Mouse (Mus musculus) stomach, postnatal 0 days (tissue): ENCODE results near the gene Gli1. TPM values are rescaled to one million over a fixed set of nuclear protein-coding genes. Genes with fewer than 3 reads are reported as not detected.

Source experiments
- ATAC-seq: fragments of 200-750 bp; cut with Nextera tagmentation; 2 replicates; pipeline ENCODE4 v1.8.0; 2017; ENCODE audit not compliant: low FRiP score, low TSS enrichment
- DNase-seq: peaks from one replicate; pipeline ENCODE4 v3.0.0-alpha.2; 2016; ENCODE audit warnings: low spot score
- H3K27ac ChIP-seq: fragments of 300-500 bp; sonication (generic); replicated peaks from 2 replicates; pipeline ENCODE4 v1.5.1; 2014; ENCODE audit warnings: mild to moderate bottlenecking, control low read depth
- H3K27me3 ChIP-seq: fragments of 300-500 bp; sonication (generic); 2 replicates; pipeline ENCODE4 v1.6.1; 2014; ENCODE audit warnings: low read length; ENCODE audit not compliant: control insufficient read depth, insufficient read depth
- H3K36me3 ChIP-seq: fragments of 300-500 bp; sonication (generic); 2 replicates; pipeline ENCODE4 v1.6.1; 2014; ENCODE audit warnings: low read length, mixed read lengths; ENCODE audit not compliant: control insufficient read depth, insufficient read depth
- H3K4me1 ChIP-seq: fragments of 300-500 bp; sonication (generic); replicated peaks from 2 replicates; pipeline ENCODE4 v1.6.1; 2014; ENCODE audit warnings: antibody characterized with exemption; ENCODE audit not compliant: control insufficient read depth, insufficient read depth
- H3K4me2 ChIP-seq: fragments of 300-500 bp; sonication (generic); replicated peaks from 2 replicates; pipeline ENCODE4 v1.6.1; 2014; ENCODE audit warnings: low read depth, mild to moderate bottlenecking, control low read depth, moderate library complexity
- H3K4me3 ChIP-seq: fragments of 300-500 bp; sonication (generic); 2 replicates; pipeline ENCODE4 v1.5.1; 2014; ENCODE audit warnings: low read depth, low read length, control low read depth
- H3K9ac ChIP-seq: fragments of 300-500 bp; sonication (generic); 2 replicates; pipeline ENCODE4 v1.6.1; 2014; ENCODE audit warnings: mild to moderate bottlenecking, low read length, control low read depth, mixed read lengths
- H3K9me3 ChIP-seq: fragments of 300-500 bp; sonication (generic); 2 replicates; pipeline ENCODE4 v1.6.1; 2016; ENCODE audit warnings: low read length; ENCODE audit not compliant: control insufficient read depth
- CTCF ChIP-seq: IDR thresholded peaks from 2 replicates; pipeline ENCODE4 v1.5.1; 2016; ENCODE audit warnings: antibody characterized with exemption, low read depth, mild to moderate bottlenecking, moderate library complexity
- EP300 ChIP-seq: optimal IDR thresholded peaks from 2 replicates; pipeline ENCODE3; 2016; ENCODE audit warnings: antibody characterized with exemption
- WGBS: fragments of 180-500 bp; shearing (Covaris S2); extraction: QIAGEN DNeasy Blood & Tissue Kit; methylation state at CpG from one replicate; pipeline ENCODE4 v1.1.7; 2014; 5-methylcytosine and 5-hydroxymethylcytosine counted together
- polyA plus RNA-seq: library from polyadenylated mRNA; unstranded; fragments of >200 nt; fragmentation: Nextera tagmentation; extraction: Ambion mirVana; gene quantifications from 2 replicates; pipeline ENCODE4 v1.2.1, GENCODE M21; 2015

The Gli1 gene
- polyA plus RNA-seq, 1 experiment from 2014 or later = 2.3 TPM

GRCm38 (mm10) chr10:127281316-127281715, 60.5 kb downstream of the Gli1 start:
- ATAC-seq = no peak
- Histone ChIP-seq H3K27me3 (no peaks in the 10 kb centered on the region), H3K4me3 (no peak overlapping the region), H3K9ac (no peak overlapping the region), H3K4me1 (no peaks in the 10 kb centered on the region), H3K9me3 (no peaks in the 10 kb centered on the region), H3K36me3 (peaks cover 50% of the 10 kb centered on the region), H3K27ac (no peak overlapping the region), H3K4me2 (no peak overlapping the region)
- no peak for DNase-seq
- TF ChIP-seq CTCF = no peak
- no peak for TF ChIP-seq EP300
- 81% methylated on average over 8 of the region's 8 CpGs for WGBS

Other genes starting within 250 kb of the Gli1 start
- 81.9 and 82.0 TPM in 2 replicates for gene Os9, start 220.8 kb downstream of the Gli1 start, polyA plus RNA-seq
- 45.9 and 65.4 TPM in 2 replicates for gene B4galnt1, start 176.7 kb downstream of the Gli1 start, polyA plus RNA-seq
- gene Slc26a10, start 161.3 kb downstream of the Gli1 start, polyA plus RNA-seq = 0.70 and 0.76 TPM in 2 replicates
- gene Arhgef25, start 151.9 kb downstream of the Gli1 start, polyA plus RNA-seq = 25.3 and 29.7 TPM in 2 replicates
- 27.8 and 32.9 TPM in 2 replicates for gene Dtx3, start 146.2 kb downstream of the Gli1 start, polyA plus RNA-seq
- gene Pip4k2c, start 130.4 kb downstream of the Gli1 start, polyA plus RNA-seq = 23.2 and 26.0 TPM in 2 replicates
- 2.2 and 2.3 TPM in 2 replicates for gene Kif5a, start 78.6 kb downstream of the Gli1 start, polyA plus RNA-seq
- gene Dctn2, start 75.6 kb downstream of the Gli1 start, polyA plus RNA-seq = 134 and 147 TPM in 2 replicates
- gene Mbd6, start 53.0 kb downstream of the Gli1 start, polyA plus RNA-seq = 8.5 and 8.9 TPM in 2 replicates
- gene Mars, start 30.2 kb downstream of the Gli1 start, polyA plus RNA-seq = 66.6 and 70.4 TPM in 2 replicates
- 5.2 and 5.7 TPM in 2 replicates for gene Arhgap9, start 20.0 kb downstream of the Gli1 start, polyA plus RNA-seq
- gene Inhbe, start 12.4 kb upstream of the Gli1 start, polyA plus RNA-seq = 0.02 and 0.12 TPM in 2 replicates
- gene Inhbc, start 28.5 kb upstream of the Gli1 start, polyA plus RNA-seq = 0.15 TPM in 1 of 2 replicates, not detected in the other
- gene R3hdm2, start 38.4 kb upstream of the Gli1 start, polyA plus RNA-seq = 14.3 and 17.6 TPM in 2 replicates
- gene Stac3, start 159.7 kb upstream of the Gli1 start, polyA plus RNA-seq = 0.23 and 0.40 TPM in 2 replicates
- gene Ndufa4l2, start 173.0 kb upstream of the Gli1 start, polyA plus RNA-seq = 58.2 and 72.8 TPM in 2 replicates
- gene Shmt2, start 180.5 kb upstream of the Gli1 start, polyA plus RNA-seq = 38.9 and 40.9 TPM in 2 replicates
- 2.7 and 4.0 TPM in 2 replicates for gene Nxph4, start 192.6 kb upstream of the Gli1 start, polyA plus RNA-seq